Mouse (Mus musculus): ENCODE measurements around the gene Lyrm7. TPM values are rescaled to one million over a fixed set of nuclear protein-coding genes. Genes with fewer than 3 reads are reported as not detected.

Gene Lyrm7
- polyA plus RNA-seq, 2 experiments, result 8.2 to 10.8 TPM

DNA sequence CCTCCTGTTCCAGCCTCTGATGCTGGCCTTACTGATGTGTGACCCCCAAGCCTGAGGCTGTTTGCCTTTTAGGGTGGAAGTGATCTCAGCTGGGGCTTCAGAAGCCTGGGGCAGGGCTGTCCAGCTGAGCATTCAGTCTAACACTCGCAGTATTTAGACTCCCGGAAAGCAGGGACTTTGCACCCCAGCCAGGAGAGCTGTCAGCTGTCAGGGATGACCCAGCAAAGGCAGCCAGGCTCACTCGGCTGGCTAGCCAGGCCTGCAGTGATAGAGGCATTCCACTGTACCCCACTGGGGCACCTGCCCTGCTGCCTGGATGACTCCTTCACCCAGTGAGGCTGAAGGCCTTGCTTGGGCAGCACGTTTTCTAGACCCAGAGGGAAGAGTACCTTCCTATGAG is 45.2 kb upstream of the Lyrm7 start:
- H3K36me3 ChIP-seq (ENCODE audit: control insufficient read depth, insufficient read depth, low read length), result peaks cover 20% of the 10 kb centered on the region
- no peaks in the 10 kb centered on the region for H3K9me3 ChIP-seq (ENCODE audit: control insufficient read depth, low read length)
- 65% methylated on average over 4 of the region's 4 CpGs for WGBS
- H3K9ac ChIP-seq (ENCODE audit: low read depth, low read length, severe bottlenecking), result no peak overlapping the region
- H3K4me2 ChIP-seq (replicated peaks; ENCODE audit: low read depth, low read length, severe bottlenecking), result no peak overlapping the region
- H3K27ac ChIP-seq (replicated peaks; ENCODE audit: low read depth, low read length), result no peak overlapping the region
- DNase-seq (ENCODE audit: low spot score) (no peak), ATAC-seq (ENCODE audit: low FRiP score, low read depth) (0 out of 2 replicates have a peak, but pooled peaks have one; percentile 17)
- H3K4me3 ChIP-seq (replicated peaks; ENCODE audit: low read length), result no peak overlapping the region
- peaks cover 8% of the 10 kb centered on the region; the same call in 1 of the 2 replicates for H3K4me1 ChIP-seq (ENCODE audit: control insufficient read depth, insufficient read depth, low read length)
- no peaks in the 10 kb centered on the region for H3K27me3 ChIP-seq (ENCODE audit: control insufficient read depth, insufficient read depth, low read length)
- no peak for TF ChIP-seq POLR2A (IDR thresholded peaks at IDR 0.05; ENCODE audit: borderline replicate concordance, extremely low read depth, insufficient read depth, insufficient read length)

DNA sequence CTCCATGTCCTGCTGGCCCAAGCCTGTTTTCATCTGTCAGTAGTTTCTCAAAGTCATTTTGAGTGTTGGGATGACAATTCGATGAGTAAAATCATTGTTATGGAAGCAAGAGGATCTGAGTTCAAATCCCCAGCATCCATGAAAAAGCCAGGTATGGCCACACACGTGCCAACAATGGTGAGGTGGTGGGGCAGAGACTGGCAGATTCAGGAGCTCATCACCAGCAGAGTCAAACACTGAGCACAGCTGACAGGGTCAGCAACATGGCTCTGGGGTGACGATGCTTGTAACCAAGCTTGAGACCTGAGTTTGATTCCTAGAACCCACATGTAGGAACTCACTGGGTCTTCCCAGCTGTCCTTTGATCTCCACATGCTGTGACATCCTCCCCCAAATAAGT is 44.4 kb upstream of the Lyrm7 start:
- peaks cover 12% of the 10 kb centered on the region for H3K36me3 ChIP-seq (ENCODE audit: control insufficient read depth, insufficient read depth, low read length)
- ATAC-seq (ENCODE audit: low FRiP score, low read depth), result no peak
- H3K4me3 ChIP-seq (replicated peaks; ENCODE audit: low read length), result no peak overlapping the region
- H3K9me3 ChIP-seq (ENCODE audit: control insufficient read depth, low read length), result no peaks in the 10 kb centered on the region
- peaks cover 8% of the 10 kb centered on the region; the same call in 1 of the 2 replicates for H3K4me1 ChIP-seq (ENCODE audit: control insufficient read depth, insufficient read depth, low read length)
- H3K4me2 ChIP-seq (replicated peaks; ENCODE audit: low read depth, low read length, severe bottlenecking), result no peak overlapping the region
- DNase-seq (ENCODE audit: low spot score), result no peak
- no peaks in the 10 kb centered on the region for H3K27me3 ChIP-seq (ENCODE audit: control insufficient read depth, insufficient read depth, low read length)
- H3K27ac ChIP-seq (replicated peaks; ENCODE audit: low read depth, low read length), result no peak overlapping the region
- 91% methylated on average over 3 of the region's 3 CpGs for WGBS
- no peak overlapping the region for H3K9ac ChIP-seq (ENCODE audit: low read depth, low read length, severe bottlenecking)
- no peak for TF ChIP-seq POLR2A (IDR thresholded peaks at IDR 0.05; ENCODE audit: borderline replicate concordance, extremely low read depth, insufficient read depth, insufficient read length)

- no peak overlapping the region for H3K9ac ChIP-seq (ENCODE audit: low read depth, low read length, severe bottlenecking)
- H3K4me2 ChIP-seq (replicated peaks; ENCODE audit: low read depth, low read length, severe bottlenecking), result no peak overlapping the region
- no peak for TF ChIP-seq POLR2A (IDR thresholded peaks at IDR 0.05; ENCODE audit: borderline replicate concordance, extremely low read depth, insufficient read depth, insufficient read length)
- no peaks in the 10 kb centered on the region for H3K9me3 ChIP-seq (ENCODE audit: control insufficient read depth, low read length)
- peaks cover 3% of the 10 kb centered on the region; the same call in 1 of the 2 replicates for H3K36me3 ChIP-seq (ENCODE audit: control insufficient read depth, insufficient read depth, low read length)
- no peak for ATAC-seq (ENCODE audit: low FRiP score, low read depth)
- DNase-seq (ENCODE audit: low spot score), result no peak
- H3K4me3 ChIP-seq (replicated peaks; ENCODE audit: low read length), result no peak overlapping the region
- WGBS, result 48% methylated on average over 4 of the region's 4 CpGs
- H3K4me1 ChIP-seq (ENCODE audit: control insufficient read depth, insufficient read depth, low read length), result peaks cover 8% of the 10 kb centered on the region; the same call in 1 of the 2 replicates
- no peaks in the 10 kb centered on the region for H3K27me3 ChIP-seq (ENCODE audit: control insufficient read depth, insufficient read depth, low read length)
- no peak overlapping the region for H3K27ac ChIP-seq (replicated peaks; ENCODE audit: low read depth, low read length)
These were observed 43.4 kb upstream of the Lyrm7 start for GRCm38 (mm10) chr11:54903940-54904706.

- H3K36me3 ChIP-seq (ENCODE audit: control insufficient read depth, insufficient read depth, low read length), result no peaks in the 10 kb centered on the region
- no peak for TF ChIP-seq POLR2A (IDR thresholded peaks at IDR 0.05; ENCODE audit: borderline replicate concordance, extremely low read depth, insufficient read depth, insufficient read length)
- H3K27me3 ChIP-seq (ENCODE audit: control insufficient read depth, insufficient read depth, low read length), result no peaks in the 10 kb centered on the region
- H3K27ac ChIP-seq (replicated peaks; ENCODE audit: low read depth, low read length), result no peak overlapping the region
- DNase-seq (ENCODE audit: low spot score) (no peak), ATAC-seq (ENCODE audit: low FRiP score, low read depth) (no peak)
- H3K4me3 ChIP-seq (replicated peaks; ENCODE audit: low read length), result peak overlapping the region; percentile 44
- peaks cover 8% of the 10 kb centered on the region; the same call in 1 of the 2 replicates for H3K4me1 ChIP-seq (ENCODE audit: control insufficient read depth, insufficient read depth, low read length)
- H3K9ac ChIP-seq (ENCODE audit: low read depth, low read length, severe bottlenecking), result peak overlapping the region; percentile 52
- H3K4me2 ChIP-seq (replicated peaks; ENCODE audit: low read depth, low read length, severe bottlenecking), result peak overlapping the region; percentile 70
- H3K9me3 ChIP-seq (ENCODE audit: control insufficient read depth, low read length), result no peaks in the 10 kb centered on the region
- WGBS, result 68% methylated on average over 5 of the region's 5 CpGs
These were observed 42.6 kb upstream of the Lyrm7 start for GRCm38 (mm10) chr11:54903339-54903738.

- Histone ChIP-seq H3K27ac (replicated peaks; ENCODE audit: low read depth, low read length) (no peak within 1 kb of the TSS), H3K9ac (ENCODE audit: low read depth, low read length, severe bottlenecking) (peak within 1 kb of the TSS; percentile 52), H3K4me2 (replicated peaks; ENCODE audit: low read depth, low read length, severe bottlenecking) (peak within 1 kb of the TSS; percentile 70), H3K36me3 (ENCODE audit: control insufficient read depth, insufficient read depth, low read length) (no peaks in the 10 kb centered on the region), H3K9me3 (ENCODE audit: control insufficient read depth, low read length) (no peaks in the 10 kb centered on the region), H3K27me3 (ENCODE audit: control insufficient read depth, insufficient read depth, low read length) (no peaks in the 10 kb centered on the region), H3K4me1 (ENCODE audit: control insufficient read depth, insufficient read depth, low read length) (peaks cover 8% of the 10 kb centered on the region; the same call in 1 of the 2 replicates), H3K4me3 (replicated peaks; ENCODE audit: low read length) (peak within 1 kb of the TSS; percentile 44)
- WGBS, result 19% methylated on average over 37 of the region's 45 CpGs
- TF ChIP-seq POLR2A (IDR thresholded peaks at IDR 0.05; ENCODE audit: borderline replicate concordance, extremely low read depth, insufficient read depth, insufficient read length), result no peak
- ATAC-seq (ENCODE audit: low FRiP score, low read depth), result peak; percentile 88
- peak; percentile 65 for DNase-seq (ENCODE audit: low spot score)
These were observed 41.9 kb upstream of the Lyrm7 start, which contains the start of gene Gpx3 for GRCm38 (mm10) chr11:54902333-54903323. Gene Gpx3, plus strand, starts transcription at chr11:54902453.

All from limb, embryonic 14.5 days (tissue).